Mouse (Mus musculus) bone marrow, adult 2 months (tissue): ENCODE results near the gene Chdh. TPM values are rescaled to one million over a fixed set of nuclear protein-coding genes. Genes with fewer than 3 reads are reported as not detected.

Experiments
- H3K27ac ChIP-seq: fragments of 200-500 bp; 2 replicates; pipeline ENCODE4 v1.5.1; 2012; ENCODE audit warnings: low read depth, mild to moderate bottlenecking, control low read depth, inconsistent platforms, low read length; ENCODE audit not compliant: control insufficient read depth, poor library complexity, insufficient read depth
- H3K4me1 ChIP-seq: fragments of 200-500 bp; 2 replicates; pipeline ENCODE4 v1.6.1; 2011; ENCODE audit warnings: low read length; ENCODE audit not compliant: control insufficient read depth, insufficient read depth
- H3K4me3 ChIP-seq: fragments of 200-500 bp; replicated peaks from 2 replicates; pipeline ENCODE3; 2011; ENCODE audit warnings: mild to moderate bottlenecking, low read depth, low read length, control low read depth; ENCODE audit not compliant: control insufficient read depth
- CTCF ChIP-seq: fragments of 200-500 bp; IDR thresholded peaks from 2 replicates; pipeline ENCODE4 v1.5.1; 2011; ENCODE audit warnings: low read length, control low read depth; ENCODE audit not compliant: control insufficient read depth, insufficient read depth
- POLR2A ChIP-seq: fragments of 200-500 bp; IDR thresholded peaks from 2 replicates; pipeline ENCODE4 v1.6.1; 2011; ENCODE audit warnings: low read depth, mild to moderate bottlenecking, control low read depth, low read length, borderline replicate concordance; ENCODE audit not compliant: control insufficient read depth
- WGBS: fragments of 180-500 bp; shearing (Covaris S2); methylation state at CpG from one replicate; pipeline ENCODE4 v1.1.7; 2018; 5-methylcytosine and 5-hydroxymethylcytosine counted together
- polyA plus RNA-seq: library from polyadenylated mRNA; stranded (reverse); fragments of >200 nt; gene quantifications from 2 replicates; pipeline ENCODE4 v1.2.4, GENCODE M21; 2011; ENCODE audit warnings: low replicate concordance; ENCODE audit not compliant: missing spikeins, insufficient read depth, insufficient read length

Gene Chdh
- polyA plus RNA-seq, 1 experiment = 5.4 TPM

DNA sequence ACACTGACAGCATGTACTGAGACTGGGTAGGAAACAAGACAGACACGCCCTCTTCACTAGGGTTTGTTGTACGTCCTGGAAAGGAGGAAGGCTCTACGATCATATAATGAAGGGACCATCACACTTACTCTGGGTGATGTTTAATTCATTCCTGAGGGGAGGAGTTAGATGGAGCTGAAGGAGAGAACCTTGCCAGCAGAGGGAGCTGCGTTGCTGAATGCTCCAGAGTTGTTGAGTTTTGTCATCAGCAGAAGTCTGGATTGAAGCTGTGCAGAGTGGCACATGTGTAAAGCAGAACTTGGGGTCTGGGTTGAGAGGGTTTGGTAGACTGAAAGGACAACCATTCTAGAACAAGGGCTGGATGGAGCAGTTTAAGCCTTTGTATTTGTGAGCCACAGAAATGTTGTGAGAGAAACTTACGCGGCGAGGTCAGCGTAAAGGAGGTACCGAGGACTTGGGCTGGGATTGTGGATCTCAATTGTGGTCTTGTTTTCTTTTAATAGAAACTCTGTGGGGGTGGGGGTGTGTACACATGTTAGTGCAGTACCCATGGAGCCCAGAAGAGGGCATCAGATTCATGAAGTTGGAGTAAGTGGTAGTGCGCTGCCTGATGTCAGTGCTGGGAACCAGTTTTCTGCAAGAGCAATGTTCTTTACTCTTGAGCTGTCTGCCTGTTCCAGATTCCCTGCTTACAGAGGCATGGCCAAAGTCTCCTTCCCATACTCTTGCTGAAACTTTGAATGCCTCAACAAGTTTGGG, 28.2 kb upstream of the Chdh start:
- Histone ChIP-seq H3K4me3 (no peak overlapping the region), H3K4me1 (no peaks in the 10 kb centered on the region; the same call in 1 of the 2 replicates), H3K27ac (no peak overlapping the region)
- no peak for TF ChIP-seq POLR2A
- TF ChIP-seq CTCF = peak; percentile 46
- WGBS = 84% methylated on average over 10 of the region's 10 CpGs

DNA sequence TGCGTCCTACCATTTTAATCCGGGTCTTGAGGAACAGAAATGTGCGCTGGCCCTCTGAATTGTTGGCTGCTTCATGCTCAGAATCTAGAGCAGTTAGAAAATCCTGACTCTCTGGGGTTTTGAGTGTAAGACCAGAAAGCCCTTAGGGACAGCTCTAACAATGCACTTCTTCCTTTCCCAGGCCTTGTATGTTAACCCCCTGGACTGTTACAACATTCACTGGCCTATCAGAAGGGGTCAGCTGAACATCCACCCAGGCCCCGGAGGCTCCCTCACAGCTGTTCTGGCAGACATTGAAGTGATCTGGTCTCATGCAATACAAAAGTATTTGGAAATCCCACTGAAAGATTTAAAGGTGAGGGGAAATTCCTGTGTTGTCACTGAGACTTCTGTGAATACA, 22.7 kb upstream of the Chdh start:
- H3K4me1 ChIP-seq = no peaks in the 10 kb centered on the region
- H3K4me3 ChIP-seq = no peak overlapping the region
- TF ChIP-seq POLR2A = no peak
- TF ChIP-seq CTCF = no peak
- no peak overlapping the region for H3K27ac ChIP-seq
- WGBS = 87% methylated on average over 4 of the region's 4 CpGs

DNA sequence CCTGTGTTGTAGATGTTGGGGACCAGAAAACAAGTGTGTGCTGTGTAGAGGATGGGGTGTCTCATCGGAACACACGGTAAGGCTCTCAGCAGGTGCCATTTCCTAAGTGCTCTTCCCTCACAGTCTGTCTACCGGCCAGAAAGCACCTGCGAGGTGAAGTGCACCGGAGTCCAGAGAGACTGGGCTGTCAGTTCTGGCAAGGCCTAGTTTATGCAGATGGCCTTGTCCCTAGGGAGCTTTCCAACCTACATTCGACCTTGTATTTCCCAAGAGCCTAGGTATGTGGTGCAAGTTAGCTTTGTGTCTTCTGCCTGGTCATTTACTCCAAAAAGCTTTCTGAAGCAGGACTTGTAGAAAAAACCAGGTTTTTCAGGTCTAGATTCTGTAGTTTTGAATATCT, 21.5 kb upstream of the Chdh start:
- 86% methylated on average over 6 of the region's 6 CpGs for WGBS
- Histone ChIP-seq H3K4me1 (no peaks in the 10 kb centered on the region), H3K27ac (no peak overlapping the region), H3K4me3 (no peak overlapping the region)
- TF ChIP-seq POLR2A (no peak), CTCF (no peak)

DNA sequence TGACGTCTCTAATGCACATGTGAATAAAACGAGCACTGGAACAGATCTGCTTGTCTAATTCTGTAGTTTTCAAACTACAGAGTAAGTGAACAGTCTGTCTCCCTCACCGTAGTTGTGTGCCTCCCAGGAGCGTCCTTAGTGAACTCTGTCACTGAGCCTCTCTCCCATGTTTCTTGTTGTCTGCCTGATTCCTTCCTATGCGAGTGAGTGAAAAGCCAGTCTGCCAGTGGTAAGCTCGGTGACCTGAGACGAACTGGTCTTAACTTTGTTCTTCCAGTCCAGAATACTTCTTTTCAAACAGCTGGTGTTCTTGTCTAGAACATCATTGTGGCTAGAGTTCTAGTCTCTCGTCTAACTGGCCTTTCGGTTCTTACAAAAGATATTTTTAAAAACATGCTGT, 21.1 kb upstream of the Chdh start:
- Histone ChIP-seq H3K4me3 (no peak overlapping the region), H3K4me1 (no peaks in the 10 kb centered on the region), H3K27ac (no peak overlapping the region)
- TF ChIP-seq CTCF (no peak), POLR2A (no peak)
- WGBS = 87% methylated on average over 9 of the region's 9 CpGs

DNA sequence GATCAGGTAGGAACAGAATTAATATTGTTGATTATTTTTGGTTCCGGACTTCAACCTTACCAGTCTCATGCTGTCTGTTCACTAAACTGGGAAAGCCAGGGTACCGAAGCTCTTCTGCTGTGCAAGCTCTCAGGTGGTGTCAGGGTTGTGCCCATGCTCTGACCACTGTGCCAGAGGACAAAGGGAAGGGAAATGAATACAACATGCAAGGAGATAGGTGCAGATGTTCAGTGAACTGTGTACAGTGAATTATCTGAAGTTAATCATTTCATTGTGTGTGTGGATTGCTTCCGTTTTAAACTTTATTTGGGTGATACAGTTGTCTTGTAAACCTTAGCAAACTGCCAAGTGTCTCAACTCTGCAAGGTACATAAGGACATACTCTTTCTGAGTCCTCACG, 20.5 kb upstream of the Chdh start:
- no peaks in the 10 kb centered on the region for H3K4me1 ChIP-seq
- H3K27ac ChIP-seq = no peak overlapping the region
- H3K4me3 ChIP-seq = no peak overlapping the region
- TF ChIP-seq CTCF (no peak), POLR2A (no peak)
- WGBS = 91% methylated on average over 4 of the region's 4 CpGs

DNA sequence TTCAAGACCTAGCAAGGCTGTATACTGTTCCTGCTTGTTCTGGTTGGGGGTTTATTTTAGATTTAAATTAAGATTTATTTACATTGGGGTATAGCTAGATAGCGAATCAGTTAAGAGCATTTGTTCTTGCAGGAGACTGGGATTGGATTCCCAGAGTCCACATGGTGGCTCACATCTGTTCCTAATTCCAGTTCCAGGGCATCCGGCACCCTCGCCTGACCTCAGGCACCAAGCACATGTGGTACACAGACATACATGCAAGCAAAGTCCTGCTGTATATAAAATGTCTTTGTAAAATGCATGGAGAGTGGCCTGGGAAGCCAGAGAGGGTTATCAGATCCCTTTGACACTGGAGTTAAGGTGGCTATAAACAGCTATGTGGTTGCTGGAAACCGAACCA, 13.8 kb upstream of the Chdh start:
- H3K27ac ChIP-seq = no peak overlapping the region
- H3K4me1 ChIP-seq = no peaks in the 10 kb centered on the region; the same call in 1 of the 2 replicates
- WGBS = 91% methylated on average over 4 of the region's 4 CpGs
- no peak overlapping the region for H3K4me3 ChIP-seq
- TF ChIP-seq CTCF (no peak), POLR2A (no peak)

DNA sequence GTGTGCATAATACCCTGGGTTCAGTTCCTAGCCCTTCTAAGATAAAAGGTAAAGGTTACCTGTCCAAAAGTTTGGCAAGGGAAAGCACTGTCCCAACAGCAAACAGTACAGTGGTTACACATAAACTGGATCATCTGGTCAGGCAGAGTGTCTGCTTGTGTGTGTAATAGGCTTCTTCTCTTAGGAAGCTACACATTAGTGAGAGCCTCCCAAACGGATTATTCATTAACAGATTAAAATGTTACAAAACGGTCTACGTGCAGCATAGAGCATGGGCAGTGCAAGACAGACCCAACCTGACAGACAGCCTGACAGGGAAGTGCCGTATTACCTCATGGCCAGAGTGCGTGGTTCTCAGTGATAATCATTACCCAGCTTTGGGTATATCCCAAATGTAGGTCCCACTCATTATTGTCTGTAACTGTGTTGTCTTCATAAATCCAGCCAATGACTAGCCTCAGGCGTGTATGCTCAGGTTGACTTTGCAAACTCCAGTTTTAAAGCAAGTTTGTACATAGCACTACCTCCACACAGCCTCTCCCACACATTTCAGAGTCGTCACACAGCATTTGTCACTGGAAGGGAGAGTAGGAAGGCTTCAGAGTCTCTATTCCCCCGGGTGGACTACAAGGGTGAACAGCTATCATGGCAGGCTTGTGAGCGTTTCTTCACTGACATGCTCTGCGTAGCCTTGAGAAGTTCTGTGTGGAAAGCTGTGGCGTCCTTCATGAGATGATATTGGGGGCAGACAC, 12.6 kb upstream of the Chdh start:
- WGBS = 82% methylated on average over 11 of the region's 11 CpGs
- Histone ChIP-seq H3K4me3 (no peak overlapping the region), H3K27ac (no peak overlapping the region), H3K4me1 (no peaks in the 10 kb centered on the region; the same call in 1 of the 2 replicates)
- no peak for TF ChIP-seq POLR2A
- TF ChIP-seq CTCF = no peak

DNA sequence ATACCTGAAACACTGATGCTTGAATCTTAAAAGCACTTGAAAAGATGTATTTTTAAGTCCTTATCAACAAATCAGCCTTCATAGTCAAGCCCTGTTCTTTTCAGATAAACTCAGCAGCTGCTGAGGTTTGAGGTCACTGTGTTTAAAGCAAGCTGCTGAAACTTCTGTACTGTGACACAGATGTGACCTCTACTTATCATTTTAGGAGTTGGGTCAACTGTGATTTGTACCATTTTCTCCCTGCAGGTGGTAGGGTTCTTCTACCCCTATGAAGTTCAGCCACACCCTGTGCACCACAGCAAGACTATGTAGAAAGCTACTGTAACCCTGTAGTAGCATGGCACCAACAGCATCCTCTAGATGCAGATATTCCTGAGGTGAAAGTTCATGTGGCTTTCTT, 11.5 kb upstream of the Chdh start:
- Histone ChIP-seq H3K4me3 (no peak overlapping the region), H3K27ac (no peak overlapping the region)

More for the DNA sequence above, 11.5 kb upstream of the Chdh start:
- H3K4me1 ChIP-seq = no peaks in the 10 kb centered on the region; the same call in 1 of the 2 replicates
- TF ChIP-seq CTCF (no peak), POLR2A (no peak)
